11 mouse cellular contexts compared by ENCODE assay signal in genomic region chr4:150474086-150474485, GRCm38 (mm10).
DNase-seq lines count a peak whose midpoint lies in the region; ATAC-seq and TF ChIP-seq lines count a peak whose summit lies in the region.
"Had no signal": no experiment of that assay in that cellular context is flagged by ENCODE, and none has a peak within 500 bp of the region (broad histone marks: within the 10 kb centered on the region; RNA-seq: fewer than 3 reads in every experiment).

No protein-coding gene starts in this region.

- TF ChIP-seq CTCF in left cerebral cortex, adult 2 months (IDR thresholded peaks at IDR 0.05) = peak; percentile 8; the same call in 1 of the 2 replicates
- no peak for TF ChIP-seq CTCF in heart, postnatal 0 days (IDR thresholded peaks at IDR 0.05; ENCODE audit: low read depth)

- no peak overlapping the region for H3K4me3 ChIP-seq in left cerebral cortex, adult 2 months
- H3K4me3 ChIP-seq in heart, postnatal 0 days (ENCODE audit: low read depth, low read length) = no peak overlapping the region
- H3K4me3 ChIP-seq: limb, embryonic 13.5 days; stomach, embryonic 15.5 days had no signal

- ATAC-seq in heart, postnatal 0 days (ENCODE audit: insufficient read depth, low read depth) = peak; percentile 81
- ATAC-seq: hindbrain, embryonic 16.5 days had no signal

- H3K27me3 ChIP-seq in heart, postnatal 0 days (ENCODE audit: control insufficient read depth, insufficient read depth, low read length) = no peaks in the 10 kb centered on the region
- H3K27me3 ChIP-seq: limb, embryonic 13.5 days; stomach, embryonic 15.5 days had no signal

- intact Hi-C loops in left cerebral cortex, adult 2 months (cut with DNase I) = no loop called here
- intact Hi-C loops in left cerebral cortex, postnatal 4 days (cut with DNase I) = no loop called here

- H3K27ac ChIP-seq in left cerebral cortex, adult 2 months = peak overlapping the region; percentile 4; the same call in 1 of the 2 replicates
- H3K27ac ChIP-seq in heart, postnatal 0 days (ENCODE audit: low read depth) = peak overlapping the region; percentile 78
- H3K27ac ChIP-seq: limb, embryonic 13.5 days; stomach, embryonic 15.5 days had no signal

- peaks cover 34% of the 10 kb centered on the region for H3K4me1 ChIP-seq in heart, postnatal 0 days (ENCODE audit: control insufficient read depth, insufficient read depth)
- H3K4me1 ChIP-seq: stomach, embryonic 15.5 days had no signal

- peaks cover 14% of the 10 kb centered on the region for H3K36me3 ChIP-seq in heart, postnatal 0 days (replicated peaks; ENCODE audit: control insufficient read depth, insufficient read depth, low read length)

- H3K9me3 ChIP-seq in heart, postnatal 0 days (replicated peaks; ENCODE audit: control insufficient read depth, low read length) = no peaks in the 10 kb centered on the region
- H3K9me3 ChIP-seq: limb, embryonic 13.5 days; stomach, embryonic 15.5 days had no signal

- 32% methylated on average over 7 of the region's 7 CpGs for WGBS in heart, postnatal 0 days

- no peak overlapping the region for H3K4me2 ChIP-seq in heart, postnatal 0 days (ENCODE audit: low read depth, low read length)
- H3K4me2 ChIP-seq: limb, embryonic 13.5 days; stomach, embryonic 15.5 days had no signal

- TF ChIP-seq EP300 in heart, postnatal 0 days (IDR thresholded peaks at IDR 0.05; ENCODE audit: low read depth) = no peak

- DNase-seq in cerebellum, postnatal 25 days = peak; percentile 41 to 59
- DNase-seq in cerebellum, adult 11-12 months = no peak
- peak; percentile 33 to 35 for DNase-seq in left cerebral cortex, adult 2 months (ENCODE audit: extremely low spot score in 1 of 2, low spot score in 2 of 2)
- DNase-seq in left cerebral cortex, postnatal 4 days = no peak
- DNase-seq in heart, postnatal 0 days (ENCODE audit: low spot score) = peak; percentile 82
- DNase-seq in right cerebral cortex, postnatal 4 days = peak; percentile 59
- no peak for DNase-seq in kidney, adult 9 months
- DNase-seq in retina, postnatal 1 day = no peak

- H3K9ac ChIP-seq in heart, postnatal 0 days (replicated peaks; ENCODE audit: low read depth, low read length) = no peak overlapping the region
- H3K9ac ChIP-seq: limb, embryonic 13.5 days; stomach, embryonic 15.5 days had no signal

Comparison
In these comparisons a context has a peak if more than half of its experiments do, and no peak if none do; other contexts are left out.
1. DNase-seq: peak in cerebellum, postnatal 25 days (2 of 2), left cerebral cortex, adult 2 months (2 of 2), heart, postnatal 0 days (single experiment) and right cerebral cortex, postnatal 4 days (single experiment); none in cerebellum, adult 11-12 months (single experiment), left cerebral cortex, postnatal 4 days (single experiment), kidney, adult 9 months (single experiment) and retina, postnatal 1 day (single experiment).